Mouse (Mus musculus): ENCODE data around the gene 4930430A15Rik. TPM values are rescaled to one million over a fixed set of nuclear protein-coding genes. Genes with fewer than 3 reads are reported as not detected.

The 4930430A15Rik gene
- 0.14 TPM in 1 of 2 replicates, not detected in the other for polyA plus RNA-seq (2012; rRNA removed)

DNA sequence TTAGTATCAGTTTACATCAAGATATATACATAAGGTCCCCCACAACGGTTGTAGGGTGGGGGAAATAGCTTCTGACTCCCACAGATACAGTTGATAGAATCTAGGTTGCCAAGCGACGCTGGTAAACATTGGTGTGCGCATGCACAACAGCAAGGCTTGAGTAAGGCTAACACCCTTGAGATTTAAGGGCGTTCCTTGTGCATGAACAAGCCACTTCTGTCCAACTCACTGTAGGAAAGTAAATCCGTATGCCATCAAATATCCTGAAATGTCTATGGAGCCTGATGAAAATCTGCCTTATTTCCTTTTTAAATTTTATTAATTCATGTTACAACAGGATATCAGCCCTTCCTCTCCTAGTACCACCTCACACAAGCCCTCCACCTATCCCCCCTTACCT is at the start of gene 4930430A15Rik:
4930430A15Rik (minus strand) TSS at position 101 of the 400 bp plus-strand sequence.
- DNase-seq (ENCODE audit: low read depth), result no peak

- no peak for DNase-seq (ENCODE audit: low read depth)
Observed at GRCm38 (mm10) chr2:111274006-111274405, 44.6 kb upstream of the 4930430A15Rik start, which contains the start of gene Olfr1277. TSS of gene Olfr1277 (minus strand) at chr2:111274106.

DNA sequence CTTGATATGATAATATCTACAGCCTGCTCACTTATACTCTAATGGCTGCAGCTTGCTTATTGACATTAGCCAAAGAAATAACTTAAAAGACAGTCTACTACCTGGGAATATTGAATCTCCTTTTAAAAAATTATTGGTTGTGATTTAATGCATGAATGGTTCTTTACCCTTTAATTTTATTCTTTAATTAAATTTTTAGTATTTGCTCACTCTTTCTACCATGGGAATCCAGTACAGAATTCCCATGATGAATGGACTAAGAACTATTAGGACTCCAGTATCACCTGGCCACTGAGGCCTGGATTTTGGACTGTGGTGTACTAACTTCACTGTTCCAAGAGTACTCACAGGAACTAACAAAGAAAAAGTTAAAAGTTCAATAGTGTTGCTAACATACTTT is 24.8 kb upstream of the 4930430A15Rik start, which contains the start of gene Olfr1276:
Olfr1276 (plus strand) TSS at position 301 of the 400 bp plus-strand sequence.
- no peak for DNase-seq (ENCODE audit: low read depth)

DNA sequence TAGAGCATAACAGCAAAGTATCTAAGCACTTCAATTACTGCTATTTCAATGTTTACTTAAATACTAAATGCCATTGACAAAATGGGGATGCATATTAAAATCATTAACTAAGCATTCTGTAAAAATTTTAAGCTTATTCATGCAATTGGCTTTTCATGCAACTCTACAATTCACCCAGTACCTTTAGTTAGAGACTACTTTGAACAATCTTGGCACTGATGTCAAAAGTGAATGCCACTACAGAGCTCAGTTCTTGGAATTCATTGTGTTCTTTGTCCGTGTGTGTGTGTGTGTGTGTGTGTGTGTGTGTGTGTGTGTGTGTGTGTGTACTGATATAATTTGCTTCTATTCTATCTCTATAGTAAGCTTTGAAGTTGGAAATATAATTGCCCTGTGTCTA is 5.8 kb upstream of the 4930430A15Rik start, which contains the start of gene Olfr1275:
Olfr1275 (minus strand) TSS at position 101 of the 400 bp plus-strand sequence.
- DNase-seq (ENCODE audit: low read depth), result no peak

- DNase-seq (ENCODE audit: low read depth), result no peak
Observed at GRCm38 (mm10) chr2:111182068-111182467, 47.3 kb downstream of the 4930430A15Rik start.

GRCm38 (mm10) chr2:111152836-111153235 is 76.6 kb downstream of the 4930430A15Rik start, which contains the start of gene Gm15130:
TSS of gene Gm15130 (minus strand) at chr2:111152936.
- DNase-seq (ENCODE audit: low read depth), result no peak

DNA sequence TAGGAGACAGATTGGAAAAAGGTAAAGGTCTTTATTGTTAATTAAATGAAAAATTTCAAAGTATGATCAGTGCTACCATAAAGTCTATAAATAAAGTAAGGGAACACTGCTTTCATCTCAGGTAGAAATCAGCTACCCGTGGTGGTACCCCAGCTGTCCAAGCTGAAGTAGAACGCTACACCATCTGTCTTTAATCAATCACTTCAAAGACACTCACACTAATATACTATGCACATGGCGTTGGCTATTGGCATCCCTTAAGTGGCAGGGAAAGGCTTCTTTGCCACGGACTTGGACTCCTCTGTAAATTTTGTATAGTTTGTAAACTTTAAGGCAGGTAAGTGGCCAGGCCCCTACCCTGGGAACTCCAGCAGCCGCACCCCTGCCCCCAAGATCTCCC is 93.7 kb downstream of the 4930430A15Rik start:
- no peak for DNase-seq (ENCODE audit: low read depth)

Other genes with a start within 250 kb of the 4930430A15Rik start
- not detected in 2 replicates for gene Gm13941, start 123.6 kb downstream of the 4930430A15Rik start, polyA plus RNA-seq (2012; rRNA removed)
- not detected in 2 replicates for gene Gm15130, start 76.7 kb downstream of the 4930430A15Rik start, polyA plus RNA-seq (2012; rRNA removed)
- gene Olfr1275, start 5.7 kb upstream of the 4930430A15Rik start, polyA plus RNA-seq (2012; rRNA removed), result not detected in 2 replicates
- gene Olfr1276, start 24.9 kb upstream of the 4930430A15Rik start, polyA plus RNA-seq (2012; rRNA removed), result not detected in 2 replicates
- gene Olfr1277, start 44.5 kb upstream of the 4930430A15Rik start, polyA plus RNA-seq (2012; rRNA removed), result not detected in 2 replicates
- gene Olfr1278, start 60.5 kb upstream of the 4930430A15Rik start, polyA plus RNA-seq (2012; rRNA removed), result not detected in 2 replicates
- gene Olfr1279, start 71.0 kb upstream of the 4930430A15Rik start, polyA plus RNA-seq (2012; rRNA removed), result not detected in 2 replicates
- gene Olfr1280, start 84.4 kb upstream of the 4930430A15Rik start, polyA plus RNA-seq (2012; rRNA removed), result not detected in 2 replicates
- not detected in 2 replicates for gene Olfr1281, start 96.9 kb upstream of the 4930430A15Rik start, polyA plus RNA-seq (2012; rRNA removed)
- not detected in 2 replicates for gene Olfr1282, start 106.5 kb upstream of the 4930430A15Rik start, polyA plus RNA-seq (2012; rRNA removed)
- gene Olfr1283, start 137.2 kb upstream of the 4930430A15Rik start, polyA plus RNA-seq (2012; rRNA removed), result not detected in 2 replicates
- gene Olfr1284, start 145.9 kb upstream of the 4930430A15Rik start, polyA plus RNA-seq (2012; rRNA removed), result not detected in 2 replicates
- gene Olfr1286, start 193.5 kb upstream of the 4930430A15Rik start, polyA plus RNA-seq (2012; rRNA removed), result not detected in 2 replicates
- gene Olfr1287, start 219.5 kb upstream of the 4930430A15Rik start, polyA plus RNA-seq (2012; rRNA removed), result not detected in 2 replicates
- gene Olfr1288, start 244.5 kb upstream of the 4930430A15Rik start, polyA plus RNA-seq (2012; rRNA removed), result not detected in 2 replicates